In the genomic region with DNA sequence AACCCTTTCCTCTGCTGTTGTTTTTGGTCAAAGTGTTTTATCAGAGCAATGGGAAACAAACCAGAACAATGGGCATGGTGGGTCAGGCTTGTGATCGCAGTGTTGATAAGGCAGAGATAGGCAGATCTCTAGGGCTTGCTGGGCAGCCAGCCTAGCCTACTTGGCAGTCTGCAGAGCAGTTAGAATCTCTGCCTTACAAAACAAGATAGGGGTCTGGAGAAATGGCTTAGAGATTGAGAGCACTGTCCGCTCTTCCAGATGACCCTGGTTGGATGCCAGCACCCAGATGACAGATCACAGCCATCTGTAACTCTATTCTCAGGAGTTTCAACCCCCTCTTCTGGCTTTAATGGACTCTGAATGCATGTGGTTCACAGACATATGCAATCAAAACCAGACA, we compare ENCODE assay signal across 13 mouse cellular contexts.
"Had no signal": no experiment of that assay in that cellular context is flagged by ENCODE, and none has a peak within 500 bp of the region (broad histone marks: within the 10 kb centered on the region; RNA-seq: fewer than 3 reads in every experiment).

No protein-coding gene starts in this region.

- ATAC-seq: intestine, postnatal 0 days; midbrain, embryonic 15.5 days had no signal

- H3K9ac ChIP-seq: liver, embryonic 15.5 days; midbrain, embryonic 15.5 days; neural tube, embryonic 13.5 days had no signal

- H3K36me3 ChIP-seq: limb, embryonic 10.5 days; liver, embryonic 15.5 days; midbrain, embryonic 10.5 days; midbrain, embryonic 15.5 days; neural tube, embryonic 13.5 days had no signal

- H3K4me1 ChIP-seq: limb, embryonic 10.5 days; liver, embryonic 15.5 days; midbrain, embryonic 10.5 days; midbrain, embryonic 15.5 days; neural tube, embryonic 13.5 days had no signal

- H3K4me2 ChIP-seq: liver, embryonic 11.5 days; liver, embryonic 15.5 days; midbrain, embryonic 15.5 days; neural tube, embryonic 13.5 days had no signal

- H3K27me3 ChIP-seq: liver, embryonic 15.5 days; midbrain, embryonic 15.5 days; neural tube, embryonic 13.5 days had no signal

- DNase-seq: kidney, adult 8-10 months; right cerebral cortex, adult 18-20 months; right cerebral cortex, postnatal 25 days; thymus, postnatal 36 days had no signal

- H3K9me3 ChIP-seq: limb, embryonic 10.5 days; liver, embryonic 15.5 days; midbrain, embryonic 10.5 days; midbrain, embryonic 15.5 days; neural tube, embryonic 13.5 days had no signal

- H3K27ac ChIP-seq: kidney, postnatal 0 days; layer of hippocampus, adult 2 months; limb, embryonic 10.5 days; liver, embryonic 15.5 days; midbrain, embryonic 10.5 days; midbrain, embryonic 15.5 days; neural tube, embryonic 13.5 days had no signal

- H3K4me3 ChIP-seq: layer of hippocampus, adult 2 months; limb, embryonic 10.5 days; liver, embryonic 15.5 days; midbrain, embryonic 10.5 days; midbrain, embryonic 15.5 days; neural tube, embryonic 13.5 days had no signal
